Mouse (Mus musculus) MEL (cell line): ENCODE results near the gene Mical3. TPM values are rescaled to one million over a fixed set of nuclear protein-coding genes. Genes with fewer than 3 reads are reported as not detected.

Source experiments
- DNase-seq: peaks from one replicate; pipeline ENCODE4 v3.0.0; 2011; ENCODE audit warnings: low read depth, low spot score
- H3K27ac ChIP-seq: 2 replicates; pipeline ENCODE4 v1.5.1; 2012; ENCODE audit warnings: low read depth, mild to moderate bottlenecking, control low read depth, low read length, moderate library complexity; ENCODE audit not compliant: control insufficient read depth
- H3K27me3 ChIP-seq, 2 experiments: fragments of 150-350 bp in 1 of 2; sonication (generic) in 1 of 2; 2 replicates each; pipeline ENCODE4 v1.6.1; 2012; ENCODE audit warnings: low read length in 2 of 2, mild to moderate bottlenecking in 2 of 2, improper control_type of control experiment in 1 of 2, moderate library complexity in 1 of 2; ENCODE audit not compliant: insufficient read depth in 2 of 2, control insufficient read depth in 1 of 2
- H3K36me3 ChIP-seq, 2 experiments: 2 replicates each; pipeline ENCODE4 v1.6.1; 2012 to 2014; ENCODE audit warnings: low read length in 2 of 2, improper control_type of control experiment in 1 of 2, inconsistent platforms in 1 of 2, mild to moderate bottlenecking in 1 of 2; ENCODE audit not compliant: insufficient read depth in 2 of 2, control insufficient read depth in 1 of 2
- H3K4me1 ChIP-seq, 2 experiments: fragments of 150-350 bp in 1 of 2; sonication (generic) in 1 of 2; 2 replicates each; pipeline ENCODE4 v1.6.1; 2012; ENCODE audit warnings: low read length in 2 of 2, improper control_type of control experiment in 1 of 2, mild to moderate bottlenecking in 1 of 2; ENCODE audit not compliant: insufficient read depth in 2 of 2, control insufficient read depth in 1 of 2
- H3K4me3 ChIP-seq, 2 experiments: fragments of 150-350 bp in 1 of 2; sonication (generic) in 1 of 2; 2 replicates each; pipeline ENCODE4 v1.5.1; 2012; ENCODE audit warnings: low read depth in 2 of 2, low read length in 2 of 2, mild to moderate bottlenecking in 2 of 2, moderate library complexity in 2 of 2, control low read depth in 1 of 2, improper control_type of control experiment in 1 of 2; ENCODE audit not compliant: control insufficient read depth in 1 of 2, insufficient read depth in 1 of 2
- H3K79me2 ChIP-seq: 2 replicates; pipeline ENCODE4 v1.6.1; 2012; ENCODE audit warnings: mild to moderate bottlenecking, low read length, moderate library complexity; ENCODE audit not compliant: control insufficient read depth, poor library complexity, insufficient read depth
- H3K9ac ChIP-seq: 2 replicates; pipeline ENCODE4 v1.6.1; 2012; ENCODE audit warnings: low read depth, mild to moderate bottlenecking, control low read depth, low read length, moderate library complexity; ENCODE audit not compliant: control insufficient read depth, poor library complexity, severe bottlenecking
- H3K9me3 ChIP-seq: fragments of 150-350 bp; sonication (generic); replicated peaks from 2 replicates; pipeline ENCODE4 v1.6.1; 2012; ENCODE audit warnings: mild to moderate bottlenecking, low read length, improper control_type of control experiment, moderate library complexity; ENCODE audit not compliant: insufficient read depth
- BHLHE40 ChIP-seq: IDR thresholded peaks from 2 replicates; pipeline ENCODE4 v1.6.1; 2012; ENCODE audit warnings: low read depth, mild to moderate bottlenecking, inconsistent platforms, low read length, improper control_type of control experiment, borderline replicate concordance
- CHD1 ChIP-seq: IDR thresholded peaks from 2 replicates; pipeline ENCODE4 v1.6.1; 2012; ENCODE audit warnings: low read depth, mild to moderate bottlenecking, inconsistent platforms, low read length, improper control_type of control experiment
- CHD2 ChIP-seq: IDR thresholded peaks from 2 replicates; pipeline ENCODE4 v1.6.1; 2011; ENCODE audit warnings: low read length, improper control_type of control experiment
- CTCF ChIP-seq, 3 experiments: IDR thresholded peaks in 2 of 3; conservative IDR thresholded peaks in 1 of 3; 2 replicates each; pipeline ENCODE4 v1.5.1; 2011 to 2012; ENCODE audit warnings: low read length in 3 of 3, low read depth in 2 of 3, mild to moderate bottlenecking in 2 of 3, improper control_type of control experiment in 1 of 3, inconsistent platforms in 1 of 3, mixed read lengths in 1 of 3, moderate library complexity in 1 of 3; ENCODE audit not compliant: control insufficient read depth in 1 of 3, insufficient read depth in 1 of 3, poor library complexity in 1 of 3, severe bottlenecking in 1 of 3
- ELF1 ChIP-seq: IDR thresholded peaks from 2 replicates; pipeline ENCODE4 v1.6.1; 2014; ENCODE audit warnings: low read depth, mild to moderate bottlenecking, inconsistent platforms, low read length, improper control_type of control experiment, moderate library complexity
- EP300 ChIP-seq, 2 experiments: IDR thresholded peaks; 2 replicates each; pipeline ENCODE4 v1.6.1; 2011; ENCODE audit warnings: improper control_type of control experiment in 2 of 2, low read length in 2 of 2, low read depth in 1 of 2, mild to moderate bottlenecking in 1 of 2
- HCFC1 ChIP-seq: IDR thresholded peaks from 2 replicates; pipeline ENCODE4 v1.6.1; 2012; ENCODE audit warnings: low read depth, mild to moderate bottlenecking, inconsistent platforms, low read length, improper control_type of control experiment, moderate library complexity
- JUND ChIP-seq: IDR thresholded peaks from 2 replicates; pipeline ENCODE4 v1.6.1; 2011; ENCODE audit warnings: low read depth, mild to moderate bottlenecking, improper control_type of control experiment, low read length
- KAT2A ChIP-seq: conservative IDR thresholded peaks from 2 replicates; pipeline ENCODE4 v1.6.1; 2012; ENCODE audit warnings: low read depth, low read length, improper control_type of control experiment, inconsistent platforms
- MAFK ChIP-seq: IDR thresholded peaks from 2 replicates; pipeline ENCODE4 v1.6.1; 2011; ENCODE audit warnings: low read depth, mild to moderate bottlenecking, low read length, improper control_type of control experiment, borderline replicate concordance
- MAZ ChIP-seq: IDR thresholded peaks from 2 replicates; pipeline ENCODE4 v1.6.1; 2012; ENCODE audit warnings: low read depth, mild to moderate bottlenecking, inconsistent platforms, low read length, improper control_type of control experiment
- MEF2A ChIP-seq: IDR thresholded peaks from 2 replicates; pipeline ENCODE4 v1.6.1; 2014; ENCODE audit warnings: low read depth, mild to moderate bottlenecking, inconsistent platforms, low read length, improper control_type of control experiment; ENCODE audit not compliant: poor library complexity, insufficient replicate concordance, severe bottlenecking; ENCODE audit errors: extremely low read depth
- MXI1 ChIP-seq: IDR thresholded peaks from 2 replicates; pipeline ENCODE4 v1.6.1; 2011; ENCODE audit warnings: mild to moderate bottlenecking, low read depth, low read length, improper control_type of control experiment
- MYC ChIP-seq: IDR thresholded peaks from 2 replicates; pipeline ENCODE4 v1.6.1; 2011; ENCODE audit warnings: low read depth, mild to moderate bottlenecking, low read length, improper control_type of control experiment, moderate library complexity
- NELFE ChIP-seq: IDR thresholded peaks from 2 replicates; pipeline ENCODE4 v1.6.1; 2011; ENCODE audit warnings: low read depth, low read length, improper control_type of control experiment
- NRF1 ChIP-seq: IDR thresholded peaks from 2 replicates; pipeline ENCODE4 v1.6.1; 2014; ENCODE audit warnings: low read depth, mild to moderate bottlenecking, inconsistent platforms, low read length, improper control_type of control experiment, moderate library complexity; ENCODE audit not compliant: poor library complexity, insufficient read depth, severe bottlenecking
- POLR2A ChIP-seq, 2 experiments: IDR thresholded peaks; 2 replicates each; pipeline ENCODE4 v1.6.1; 2011 to 2012; ENCODE audit warnings: low read length in 2 of 2, mild to moderate bottlenecking in 2 of 2, control low read depth in 1 of 2, improper control_type of control experiment in 1 of 2, low read depth in 1 of 2, moderate library complexity in 1 of 2; ENCODE audit not compliant: control insufficient read depth in 1 of 2, insufficient read depth in 1 of 2, poor library complexity in 1 of 2
- POLR2AphosphoS2 ChIP-seq: IDR thresholded peaks from 2 replicates; pipeline ENCODE4 v1.6.1; 2011; ENCODE audit warnings: low read length, improper control_type of control experiment
- POLR2AphosphoS5 ChIP-seq: IDR thresholded peaks from 2 replicates; pipeline ENCODE4 v1.6.1; 2012; ENCODE audit warnings: low read depth, borderline replicate concordance, mild to moderate bottlenecking, inconsistent platforms, low read length, moderate library complexity, mixed read lengths
- SIN3A ChIP-seq: IDR thresholded peaks from 2 replicates; pipeline ENCODE4 v1.6.1; 2012; ENCODE audit warnings: low read length, improper control_type of control experiment, inconsistent platforms
- SMC3 ChIP-seq: IDR thresholded peaks from 2 replicates; pipeline ENCODE4 v1.6.1; 2011; ENCODE audit warnings: low read depth, low read length, improper control_type of control experiment
- TCF12 ChIP-seq: IDR thresholded peaks from 2 replicates; pipeline ENCODE4 v1.6.1; 2014; ENCODE audit warnings: low read depth, mild to moderate bottlenecking, inconsistent platforms, low read length, improper control_type of control experiment, moderate library complexity
- UBTF ChIP-seq: IDR thresholded peaks from 2 replicates; pipeline ENCODE4 v1.6.1; 2012; ENCODE audit warnings: low read depth, mild to moderate bottlenecking, inconsistent platforms, low read length, improper control_type of control experiment, moderate library complexity, borderline replicate concordance; ENCODE audit not compliant: insufficient read depth
- USF1 ChIP-seq: IDR thresholded peaks from 2 replicates; pipeline ENCODE4 v1.6.1; 2014; ENCODE audit warnings: low read depth, mild to moderate bottlenecking, inconsistent platforms, low read length, improper control_type of control experiment, moderate library complexity
- USF2 ChIP-seq, 2 experiments: IDR thresholded peaks; 2 replicates each; pipeline ENCODE4 v1.6.1; 2011 to 2012; ENCODE audit warnings: improper control_type of control experiment in 2 of 2, low read length in 2 of 2, borderline replicate concordance in 1 of 2, inconsistent platforms in 1 of 2, low read depth in 1 of 2, mild to moderate bottlenecking in 1 of 2; ENCODE audit not compliant: insufficient read depth in 1 of 2
- ZMIZ1 ChIP-seq: IDR thresholded peaks from 2 replicates; pipeline ENCODE4 v1.6.1; 2012; ENCODE audit warnings: low read depth, mild to moderate bottlenecking, inconsistent platforms, low read length, improper control_type of control experiment, moderate library complexity
- polyA plus RNA-seq, 2 experiments: library from polyadenylated mRNA; stranded (reverse) in 1 of 2; unstranded in 1 of 2; fragments of >175 nt in 1 of 2; fragments of >200 nt in 1 of 2; gene quantifications; 2 replicates each; pipeline versions ENCODE4 v1.2.1 to v1.2.4; 2012; ENCODE audit warnings: low replicate concordance in 2 of 2, low read depth in 1 of 2; ENCODE audit not compliant: insufficient read length in 2 of 2, insufficient read depth in 1 of 2, missing spikeins in 1 of 2
- total RNA-seq: library from RNA; depleted of rRNA; stranded (reverse); fragments of 300-350 nt; gene quantifications from 2 replicates; pipeline ENCODE4 v1.2.3, GENCODE M21; 2012

Gene Mical3
- total and polyA plus RNA-seq, 3 experiments, result 19.8 to 125 (median 31.4) TPM

- Histone ChIP-seq H3K36me3 (no peaks in the 10 kb centered on the region), H3K79me2 (no peaks in the 10 kb centered on the region), H3K27me3 (no peaks in the 10 kb centered on the region), H3K4me1 (no peaks in the 10 kb centered on the region), H3K9ac (no peak overlapping the region), H3K9me3 (no peaks in the 10 kb centered on the region), H3K27ac (no peak overlapping the region), H3K4me3 (no peak overlapping the region)
- TF ChIP-seq TCF12, result no peak
- TF ChIP-seq ZMIZ1, result no peak
- no peak for TF ChIP-seq USF1
- no peak for TF ChIP-seq EP300 (IDR thresholded peaks at IDR 0.05; ENCODE audit: low read depth in 1 of 2, low read length in 2 of 2)
- TF ChIP-seq MYC, result no peak
- TF ChIP-seq NRF1, result no peak
- TF ChIP-seq CHD1, result no peak
- no peak for TF ChIP-seq SMC3
- no peak for TF ChIP-seq ELF1
- no peak for TF ChIP-seq HCFC1
- TF ChIP-seq MAFK, result no peak
- no peak for TF ChIP-seq MEF2A
- TF ChIP-seq MXI1, result no peak
- no peak for TF ChIP-seq POLR2AphosphoS5
- no peak for TF ChIP-seq SIN3A
- no peak for DNase-seq
Measured at GRCm38 (mm10) chr6:120940446-120941083, 190.2 kb downstream of the Mical3 start.

GRCm38 (mm10) chr6:120939783-120940182 lies 191.0 kb downstream of the Mical3 start:
- H3K36me3 ChIP-seq, result no peaks in the 10 kb centered on the region
- no peaks in the 10 kb centered on the region for H3K79me2 ChIP-seq
- H3K4me3 ChIP-seq, result no peak overlapping the region
- H3K9ac ChIP-seq, result no peak overlapping the region
- no peak overlapping the region for H3K27ac ChIP-seq
- H3K4me1 ChIP-seq, result no peaks in the 10 kb centered on the region
- H3K27me3 ChIP-seq, result no peaks in the 10 kb centered on the region
- H3K9me3 ChIP-seq, result no peaks in the 10 kb centered on the region
- no peak for DNase-seq
- no peak for TF ChIP-seq KAT2A
- TF ChIP-seq NELFE, result no peak
- TF ChIP-seq BHLHE40, result no peak
- TF ChIP-seq UBTF, result no peak
- TF ChIP-seq POLR2AphosphoS2, result no peak
- TF ChIP-seq USF1, result no peak
- no peak for TF ChIP-seq MXI1
- no peak for TF ChIP-seq JUND
- no peak for TF ChIP-seq ELF1
- no peak for TF ChIP-seq CTCF (IDR thresholded peaks at IDR 0.05 in 2 of 3, conservative IDR thresholded peaks at IDR 0.05 in 1 of 3; ENCODE audit: control insufficient read depth in 1 of 3, insufficient read depth in 1 of 3, low read depth in 2 of 3, low read length in 3 of 3, poor library complexity in 1 of 3, severe bottlenecking in 1 of 3)
- no peak for TF ChIP-seq MEF2A
- no peak for TF ChIP-seq USF2 (IDR thresholded peaks at IDR 0.05; ENCODE audit: borderline replicate concordance in 1 of 2, insufficient read depth in 1 of 2, low read depth in 1 of 2, low read length in 2 of 2)
- TF ChIP-seq CHD2, result no peak
- no peak for TF ChIP-seq POLR2A (IDR thresholded peaks at IDR 0.05; ENCODE audit: control insufficient read depth in 1 of 2, insufficient read depth in 1 of 2, low read depth in 1 of 2, low read length in 2 of 2, poor library complexity in 1 of 2)
- no peak for TF ChIP-seq MAZ
